Mouse (Mus musculus) R1 (cell line): ENCODE data around the gene Gabarap.
"Not testable (repeated sequence)": the region's sequence is repeated elsewhere in the genome, so short reads cannot be mapped to it uniquely, and the experiment has no call there.

Experiments
- DNase-seq: peaks from one replicate; pipeline ENCODE4 v3.0.0-alpha.2; 2018; ENCODE audit warnings: low read depth, low spot score

The Gabarap gene

GRCm38 (mm10) chr11:69998567-69999491 is 7.9 kb downstream of the Gabarap start:
- no peak for DNase-seq

GRCm38 (mm10) chr11:69999666-70000065 is 8.7 kb downstream of the Gabarap start:
- no peak for DNase-seq

- peak; percentile 98 for DNase-seq
Measured at GRCm38 (mm10) chr11:70000396-70000898, 9.5 kb downstream of the Gabarap start, which contains the start of gene Dvl2. Gene Dvl2, plus strand, starts transcription at chr11:70000595.

GRCm38 (mm10) chr11:70001159-70001558 is 10.2 kb downstream of the Gabarap start:
- no peak for DNase-seq

- peak; percentile 90 for DNase-seq
Measured at GRCm38 (mm10) chr11:70001865-70002264, 10.9 kb downstream of the Gabarap start.

GRCm38 (mm10) chr11:70002471-70002870 is 11.5 kb downstream of the Gabarap start:
- DNase-seq: no peak

GRCm38 (mm10) chr11:70005521-70005920 is 14.6 kb downstream of the Gabarap start:
- DNase-seq: peak; percentile 63

- DNase-seq: no peak
Measured at GRCm38 (mm10) chr11:70010033-70010432, 19.1 kb downstream of the Gabarap start.

GRCm38 (mm10) chr11:70010548-70010947 is 19.6 kb downstream of the Gabarap start:
- no peak for DNase-seq

- no peak for DNase-seq
Measured at GRCm38 (mm10) chr11:70010961-70011360, 20.0 kb downstream of the Gabarap start.

GRCm38 (mm10) chr11:70012931-70013330 is 22.0 kb downstream of the Gabarap start:
- no peak for DNase-seq

- DNase-seq: no peak
Measured at GRCm38 (mm10) chr11:70013408-70013807, 22.5 kb downstream of the Gabarap start.

- no peak for DNase-seq
Measured at GRCm38 (mm10) chr11:70014051-70014450, 23.1 kb downstream of the Gabarap start.

- DNase-seq: peak; percentile 89
Measured at GRCm38 (mm10) chr11:70014880-70015558, 24.1 kb downstream of the Gabarap start, which contains the start of gene Acadvl. Gene Acadvl, minus strand, starts transcription at chr11:70015411.

- no peak for DNase-seq
Measured at GRCm38 (mm10) chr11:70015677-70016076, 24.7 kb downstream of the Gabarap start.

- not testable (repeated sequence) for DNase-seq
Measured at GRCm38 (mm10) chr11:70016177-70016576, 25.2 kb downstream of the Gabarap start.

GRCm38 (mm10) chr11:70016669-70017068 is 25.7 kb downstream of the Gabarap start, which contains the start of gene Dlg4:
Gene Dlg4, plus strand, starts transcription at chr11:70016942.
- DNase-seq: no peak

- no peak for DNase-seq
Measured at GRCm38 (mm10) chr11:70017199-70017767, 26.3 kb downstream of the Gabarap start.

- DNase-seq: peak; percentile 35
Measured at GRCm38 (mm10) chr11:70018131-70018990, 27.4 kb downstream of the Gabarap start.

- no peak for DNase-seq
Measured at GRCm38 (mm10) chr11:70019495-70020021, 28.6 kb downstream of the Gabarap start.
